Mouse (Mus musculus) heart, embryonic 11.5 days (tissue): ENCODE results near the gene Dnajb14. TPM values are rescaled to one million over a fixed set of nuclear protein-coding genes. Genes with fewer than 3 reads are reported as not detected.

ENCODE experiments used
- ATAC-seq: fragments of 200-750 bp; cut with Nextera tagmentation; replicated peaks from 2 replicates; pipeline ENCODE4 v1.8.0; 2017; ENCODE audit warnings: moderate library complexity; ENCODE audit not compliant: insufficient number of reproducible peaks, low FRiP score, low TSS enrichment
- H3K27ac ChIP-seq: fragments of 300-500 bp; sonication (generic); 2 replicates; pipeline ENCODE4 v1.5.1; 2014; ENCODE audit warnings: mild to moderate bottlenecking, low read depth, low read length
- H3K27me3 ChIP-seq: fragments of 300-500 bp; sonication (generic); 2 replicates; pipeline ENCODE4 v1.6.1; 2014; ENCODE audit warnings: mild to moderate bottlenecking, low read length, mixed read lengths; ENCODE audit not compliant: control insufficient read depth, insufficient read depth
- H3K36me3 ChIP-seq: fragments of 300-500 bp; sonication (generic); 2 replicates; pipeline ENCODE4 v1.6.1; 2014; ENCODE audit warnings: mild to moderate bottlenecking, low read length, moderate library complexity, mixed read lengths; ENCODE audit not compliant: control insufficient read depth, insufficient read depth
- H3K4me1 ChIP-seq: fragments of 300-500 bp; sonication (generic); 2 replicates; pipeline ENCODE4 v1.6.1; 2014; ENCODE audit warnings: low read length; ENCODE audit not compliant: control insufficient read depth, insufficient read depth
- H3K4me2 ChIP-seq: fragments of 300-500 bp; sonication (generic); 2 replicates; pipeline ENCODE4 v1.6.1; 2014; ENCODE audit warnings: mild to moderate bottlenecking, moderate library complexity
- H3K4me3 ChIP-seq: fragments of 300-500 bp; sonication (generic); 2 replicates; pipeline ENCODE4 v1.5.1; 2014; ENCODE audit warnings: low read depth, low read length
- H3K9ac ChIP-seq: fragments of 300-500 bp; sonication (generic); 2 replicates; pipeline ENCODE4 v1.6.1; 2014; ENCODE audit warnings: mild to moderate bottlenecking, low read depth, low read length, moderate library complexity
- H3K9me3 ChIP-seq: fragments of 300-500 bp; sonication (generic); replicated peaks from 2 replicates; pipeline ENCODE4 v1.6.1; 2016; ENCODE audit warnings: low read length; ENCODE audit not compliant: control insufficient read depth
- WGBS: fragments of 180-500 bp; shearing (Covaris S2); extraction: QIAGEN DNeasy Blood & Tissue Kit; methylation state at CpG from one replicate; pipeline ENCODE4 v1.1.7; 2014; ENCODE audit not compliant: insufficient replicate concordance; 5-methylcytosine and 5-hydroxymethylcytosine counted together
- polyA plus RNA-seq: library from polyadenylated mRNA; unstranded; fragments of >200 nt; fragmentation: Nextera tagmentation; extraction: Ambion mirVana; gene quantifications from 2 replicates; pipeline ENCODE4 v1.2.1, GENCODE M21; 2014

Gene Dnajb14
- polyA plus RNA-seq, 1 experiment from 2014 or later: 17.2 TPM

DNA sequence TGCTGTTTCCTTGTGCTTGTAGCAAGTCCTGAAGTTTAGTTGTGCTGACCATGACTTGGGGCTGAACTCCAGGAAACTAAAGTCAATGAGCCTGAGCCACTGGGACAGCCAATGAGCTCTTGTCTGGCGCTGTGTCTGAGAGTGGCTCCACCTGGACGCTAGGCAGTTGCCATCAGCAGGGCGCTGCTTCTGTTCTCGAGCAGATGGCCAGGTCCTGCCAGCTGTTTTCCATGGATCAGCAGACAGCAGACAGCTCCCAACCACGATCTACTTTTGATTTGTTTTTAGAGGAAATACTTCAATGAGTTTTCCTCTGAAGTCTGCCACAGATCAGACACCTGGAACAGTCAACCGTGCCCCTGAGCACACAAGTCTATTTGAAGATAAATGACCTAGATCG lies 65.3 kb downstream of the Dnajb14 start:
- Histone ChIP-seq H3K27ac (no peak overlapping the region), H3K4me3 (no peak overlapping the region), H3K27me3 (no peaks in the 10 kb centered on the region), H3K4me2 (no peak overlapping the region), H3K4me1 (no peaks in the 10 kb centered on the region), H3K9ac (no peak overlapping the region), H3K9me3 (no peaks in the 10 kb centered on the region), H3K36me3 (no peaks in the 10 kb centered on the region; the same call in 1 of the 2 replicates)
- 72% methylated on average over 7 of the region's 7 CpGs for WGBS
- no peak for ATAC-seq

DNA sequence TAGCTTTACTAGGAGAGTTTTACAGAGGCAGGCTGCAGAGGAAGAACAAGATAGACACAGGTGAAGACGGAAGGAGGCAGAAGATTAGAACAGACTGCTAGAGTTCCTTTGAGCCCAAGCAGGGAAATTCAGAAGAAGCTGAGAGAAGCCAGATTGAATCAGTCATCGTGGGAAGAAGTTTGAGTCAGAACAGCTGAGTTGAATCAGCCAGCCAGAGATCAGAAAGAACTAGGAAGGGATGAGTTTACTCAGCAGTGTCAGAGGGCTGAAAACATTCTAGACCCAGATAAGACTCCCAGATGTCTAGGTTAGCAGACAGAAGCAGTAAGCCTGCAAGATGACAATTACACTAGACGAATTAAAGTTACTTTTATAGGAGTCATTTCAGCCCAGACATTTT lies 66.5 kb downstream of the Dnajb14 start:
- Histone ChIP-seq H3K36me3 (no peaks in the 10 kb centered on the region; the same call in 1 of the 2 replicates), H3K27me3 (no peaks in the 10 kb centered on the region), H3K4me3 (no peak overlapping the region), H3K27ac (no peak overlapping the region), H3K9me3 (no peaks in the 10 kb centered on the region), H3K9ac (no peak overlapping the region), H3K4me2 (no peak overlapping the region), H3K4me1 (no peaks in the 10 kb centered on the region)
- 60% methylated on average over 3 of the region's 3 CpGs for WGBS
- ATAC-seq: no peak

DNA sequence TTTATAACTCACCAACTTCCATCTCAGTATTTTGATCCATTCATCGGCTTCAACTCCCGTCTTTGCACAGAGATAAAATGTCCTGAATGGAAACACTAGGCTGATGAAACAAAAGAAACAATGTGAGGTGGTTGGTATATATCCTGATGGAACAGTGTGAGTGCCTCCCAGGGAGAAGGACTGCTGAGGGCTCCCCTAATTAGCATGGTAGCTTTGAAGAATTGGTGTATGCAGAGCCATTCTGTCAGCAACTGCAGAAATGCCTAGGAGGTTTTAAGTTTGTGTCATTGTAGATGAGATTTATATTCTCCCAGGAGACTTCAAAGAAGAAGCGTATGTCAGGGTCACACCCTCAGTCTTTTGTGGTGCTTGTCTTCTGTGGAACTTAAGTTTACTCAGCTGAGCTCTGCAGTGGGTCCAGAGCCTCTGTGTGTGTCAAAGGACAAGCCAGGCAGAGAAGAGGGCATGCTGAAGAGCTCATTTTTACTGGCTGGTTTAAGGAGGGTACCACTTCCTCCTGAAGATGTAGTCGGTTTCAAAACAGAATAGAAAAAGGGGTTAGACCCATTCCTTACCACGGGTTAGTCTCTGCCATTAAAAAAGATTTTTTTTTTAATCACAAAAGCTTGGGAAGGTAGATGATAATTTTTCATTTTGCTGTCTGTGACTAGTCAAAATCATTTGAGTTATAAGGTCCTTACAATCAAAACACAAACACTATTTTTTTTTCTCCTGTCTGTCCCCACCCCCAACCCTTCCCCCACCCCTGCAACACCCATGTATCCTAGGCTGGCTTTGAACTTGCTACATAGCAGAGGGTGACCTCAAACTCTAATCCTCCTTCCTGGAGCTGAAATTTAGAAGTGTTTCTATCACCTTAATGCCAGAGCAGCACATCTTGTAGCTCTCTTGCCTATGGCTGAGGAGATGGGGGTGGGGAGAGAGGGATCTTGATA lies 68.4 kb downstream of the Dnajb14 start:
- H3K4me1 ChIP-seq: peaks cover 5% of the 10 kb centered on the region
- H3K9ac ChIP-seq: no peak overlapping the region
- WGBS: 66% methylated on average over 5 of the region's 5 CpGs
- H3K27ac ChIP-seq: no peak overlapping the region
- no peaks in the 10 kb centered on the region; the same call in 1 of the 2 replicates for H3K36me3 ChIP-seq
- H3K4me2 ChIP-seq: no peak overlapping the region
- no peak for ATAC-seq
- no peaks in the 10 kb centered on the region for H3K9me3 ChIP-seq
- H3K27me3 ChIP-seq: no peaks in the 10 kb centered on the region
- H3K4me3 ChIP-seq: no peak overlapping the region

DNA sequence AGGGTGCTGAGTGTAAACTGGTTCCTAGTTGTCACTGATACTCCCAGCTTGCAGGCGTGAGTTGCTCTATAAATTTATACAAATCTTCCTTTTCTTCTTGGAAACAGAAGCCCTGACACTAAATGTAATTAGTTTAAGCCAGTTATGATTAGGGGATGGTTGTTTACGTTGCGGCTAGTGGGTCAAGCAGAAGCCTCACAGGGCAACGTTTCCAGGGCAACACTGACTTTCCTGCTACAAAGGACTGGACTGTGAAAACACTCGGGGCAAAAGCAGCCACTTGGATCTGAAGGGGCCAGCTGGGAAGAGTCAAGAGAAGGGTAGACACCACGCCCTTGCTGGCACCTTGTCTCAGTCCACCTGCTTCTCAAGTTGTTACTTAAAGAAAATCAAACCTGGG lies 69.1 kb downstream of the Dnajb14 start:
- WGBS: 48% methylated on average over 6 of the region's 6 CpGs
- Histone ChIP-seq H3K9me3 (no peaks in the 10 kb centered on the region), H3K36me3 (no peaks in the 10 kb centered on the region; the same call in 1 of the 2 replicates), H3K27ac (no peak overlapping the region), H3K27me3 (no peaks in the 10 kb centered on the region), H3K9ac (no peak overlapping the region), H3K4me3 (no peak overlapping the region), H3K4me2 (no peak overlapping the region), H3K4me1 (peaks cover 12% of the 10 kb centered on the region)
- ATAC-seq: no peak

DNA sequence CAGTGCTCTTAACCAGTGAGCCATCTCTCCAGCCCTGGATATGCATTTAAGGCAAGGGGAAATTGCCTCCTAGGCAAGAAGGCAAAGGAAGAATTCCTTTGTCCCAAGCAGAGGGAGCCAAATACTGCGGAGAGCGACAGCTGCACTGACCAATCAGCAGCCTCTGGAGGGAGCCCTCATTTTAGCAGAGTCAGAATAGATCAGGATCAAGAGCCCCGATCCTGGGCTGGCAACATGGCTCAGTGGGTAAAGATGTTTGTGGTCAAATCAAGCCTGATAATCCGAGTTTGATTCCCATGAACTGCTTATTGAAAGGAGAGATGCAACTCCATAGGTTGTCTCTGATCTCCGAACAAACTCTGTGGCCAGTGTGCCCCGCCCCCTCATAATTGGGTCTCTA lies 71.1 kb downstream of the Dnajb14 start:
- H3K4me3 ChIP-seq: peak overlapping the region; percentile 14
- ATAC-seq: 0 out of 2 replicates have a peak, but pooled peaks have one; percentile 51
- H3K4me1 ChIP-seq: peaks cover 12% of the 10 kb centered on the region
- no peak overlapping the region for H3K9ac ChIP-seq
- no peaks in the 10 kb centered on the region for H3K36me3 ChIP-seq
- WGBS: 30% methylated on average over 6 of the region's 6 CpGs
- H3K27me3 ChIP-seq: no peaks in the 10 kb centered on the region
- no peaks in the 10 kb centered on the region for H3K9me3 ChIP-seq
- no peak overlapping the region for H3K27ac ChIP-seq
- H3K4me2 ChIP-seq: peak overlapping the region; percentile 56

DNA sequence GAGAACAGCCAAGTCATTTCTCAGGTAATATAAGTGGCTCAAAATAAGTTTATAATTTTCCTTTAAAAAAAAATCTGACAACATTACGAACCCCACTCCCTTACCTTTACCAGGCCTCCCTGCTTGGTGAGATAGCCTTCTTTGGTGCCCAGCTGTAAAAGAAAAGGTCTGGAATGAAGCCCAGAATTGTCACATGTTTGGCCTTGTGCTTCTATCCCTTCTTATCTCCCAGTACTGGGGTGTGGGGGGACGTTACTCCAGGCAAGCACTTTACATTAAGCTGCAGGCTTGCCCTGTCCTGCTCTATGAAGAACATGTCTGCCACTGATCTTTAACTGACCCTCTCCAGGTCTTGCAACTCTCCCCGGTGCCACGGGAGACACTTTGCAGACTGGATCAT lies 73.3 kb downstream of the Dnajb14 start:
- Histone ChIP-seq H3K4me2 (no peak overlapping the region), H3K9ac (0 out of 2 replicates have a peak overlapping the region, but pooled peaks have one; percentile 16), H3K36me3 (no peaks in the 10 kb centered on the region), H3K27me3 (no peaks in the 10 kb centered on the region), H3K4me3 (no peak overlapping the region), H3K27ac (peak overlapping the region; percentile 82), H3K9me3 (no peaks in the 10 kb centered on the region), H3K4me1 (peaks cover 12% of the 10 kb centered on the region)
- WGBS: 26% methylated on average over 4 of the region's 4 CpGs
- peak; percentile 76 for ATAC-seq

DNA sequence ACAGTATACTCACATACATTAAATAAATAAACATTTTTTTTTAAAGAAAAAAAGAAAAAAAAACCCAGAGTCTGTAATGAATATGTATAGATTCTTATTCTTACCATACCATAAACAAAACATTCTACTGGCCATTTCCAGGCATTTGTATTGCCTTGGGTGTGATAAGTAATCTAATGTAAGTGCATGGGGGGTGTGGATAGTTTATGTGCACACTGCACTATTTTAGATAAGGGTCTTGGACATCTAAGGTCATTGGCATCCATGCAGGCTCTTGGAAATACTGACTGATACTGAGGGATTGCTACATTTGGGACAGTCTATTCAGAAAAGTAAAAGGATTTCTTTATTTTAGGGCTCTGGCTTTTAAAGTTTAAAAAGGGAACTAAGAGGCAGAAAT lies 74.1 kb downstream of the Dnajb14 start:
- no peaks in the 10 kb centered on the region for H3K27me3 ChIP-seq
- no peak overlapping the region; the same call in 1 of the 2 replicates for H3K27ac ChIP-seq
- ATAC-seq: no peak
- H3K4me2 ChIP-seq: no peak overlapping the region
- no peak overlapping the region for H3K4me3 ChIP-seq
- H3K4me1 ChIP-seq: peaks cover 12% of the 10 kb centered on the region
- no peaks in the 10 kb centered on the region for H3K36me3 ChIP-seq
- no peak overlapping the region for H3K9ac ChIP-seq
- H3K9me3 ChIP-seq: no peaks in the 10 kb centered on the region

DNA sequence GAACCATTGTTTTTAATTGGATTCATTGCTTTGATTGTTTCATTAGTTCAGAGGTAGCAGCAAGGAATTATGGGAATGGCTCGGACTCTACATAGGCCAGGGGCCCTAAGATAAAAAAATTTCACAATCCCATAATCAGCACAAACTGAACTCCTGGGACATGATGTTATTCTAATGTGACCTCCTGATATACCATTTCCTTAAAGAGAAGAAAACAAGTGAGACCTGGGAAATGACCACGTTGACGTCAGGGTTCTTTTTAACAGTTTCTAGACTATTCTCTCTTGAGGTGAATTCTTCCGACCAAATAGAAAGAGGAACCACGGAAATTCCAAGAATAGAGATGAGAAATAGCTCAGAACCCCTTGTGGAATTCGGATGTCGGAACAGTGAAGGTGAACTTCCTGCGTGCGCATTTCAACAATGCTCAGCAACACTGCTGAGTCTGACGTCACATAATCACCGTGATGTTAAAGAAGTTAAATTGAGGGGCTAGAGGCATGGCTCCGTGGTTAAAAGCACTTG lies 74.7 kb downstream of the Dnajb14 start:
- Histone ChIP-seq H3K4me2 (no peak overlapping the region), H3K9me3 (no peaks in the 10 kb centered on the region), H3K4me1 (peaks cover 12% of the 10 kb centered on the region), H3K4me3 (no peak overlapping the region), H3K27ac (no peak overlapping the region), H3K36me3 (no peaks in the 10 kb centered on the region), H3K9ac (no peak overlapping the region), H3K27me3 (no peaks in the 10 kb centered on the region)
- 78% methylated on average over 12 of the region's 12 CpGs for WGBS
- no peak for ATAC-seq
